Mouse (Mus musculus) C2C12 (cell line): ENCODE results near the gene Fbxl19.

ENCODE experiments used
- CEBPB ChIP-seq: IDR thresholded peaks from one replicate; pipeline ENCODE4 v1.6.1; 2011; ENCODE audit warnings: low read depth, mild to moderate bottlenecking, control low read depth, moderate library complexity
- CTCF ChIP-seq: IDR thresholded peaks from one replicate; pipeline ENCODE4 v1.5.1; 2011; ENCODE audit not compliant: control insufficient read depth, insufficient read depth, insufficient read length

GRCm38 (mm10) chr7:127810650-127811049, 66.3 kb downstream of the Fbxl19 start:
- TF ChIP-seq CEBPB (no peak), CTCF (no peak)
